Mouse (Mus musculus) heart, adult 2 months (tissue): Measurements from ENCODE around the gene Gm11034. TPM values are rescaled to one million over a fixed set of nuclear protein-coding genes. Genes with fewer than 3 reads are reported as not detected.
A peak's percentile ranks its signal among the peaks of the same experiment; 100 is the strongest.

ENCODE experiments used
- DNase-seq, 2 experiments: peaks; one replicate each; pipeline ENCODE4 v3.0.0; 2021
- H3K27ac ChIP-seq: fragments of 200-600 bp; 2 replicates; pipeline ENCODE4 v1.8.1; 2022
- H3K27me3 ChIP-seq: fragments of 200-500 bp; 2 replicates; pipeline ENCODE4 v1.6.1; 2012; ENCODE audit warnings: mild to moderate bottlenecking, low read length, inconsistent platforms, mixed read lengths; ENCODE audit not compliant: control insufficient read depth, insufficient read depth
- H3K36me3 ChIP-seq: fragments of 200-500 bp; 2 replicates; pipeline ENCODE4 v1.6.1; 2012; ENCODE audit warnings: low read length, inconsistent platforms; ENCODE audit not compliant: control insufficient read depth, insufficient read depth
- H3K4me1 ChIP-seq: fragments of 200-500 bp; 2 replicates; pipeline ENCODE4 v1.6.1; 2011; ENCODE audit warnings: low read length; ENCODE audit not compliant: control insufficient read depth, insufficient read depth
- H3K4me3 ChIP-seq: fragments of 200-600 bp; 2 replicates; pipeline ENCODE4 v1.8.1; 2022
- H3K79me2 ChIP-seq: fragments of 200-500 bp; replicated peaks from 2 replicates; pipeline ENCODE4 v1.6.1; 2012; ENCODE audit warnings: mild to moderate bottlenecking, inconsistent platforms, low read length, moderate library complexity, mixed read lengths; ENCODE audit not compliant: control insufficient read depth, insufficient read depth
- H3K9ac ChIP-seq: fragments of 200-500 bp; 2 replicates; pipeline ENCODE4 v1.6.1; 2012; ENCODE audit warnings: low read depth, mild to moderate bottlenecking, control low read depth, inconsistent platforms, low read length, mixed read lengths
- CTCF ChIP-seq: fragments of 200-600 bp; IDR thresholded peaks from 2 replicates; pipeline ENCODE4 v1.8.1; 2022; ENCODE audit warnings: antibody characterized with exemption, mild to moderate bottlenecking, moderate library complexity
- EP300 ChIP-seq: fragments of 200-500 bp; IDR thresholded peaks from 2 replicates; pipeline ENCODE4 v1.6.1; 2011; ENCODE audit warnings: low read depth, low read length, control low read depth; ENCODE audit not compliant: insufficient read depth
- POLR2A ChIP-seq: fragments of 200-500 bp; IDR thresholded peaks from 2 replicates; pipeline ENCODE4 v1.6.1; 2011; ENCODE audit warnings: mild to moderate bottlenecking, low read depth, low read length, control low read depth; ENCODE audit not compliant: insufficient read depth
- WGBS: fragments of 180-500 bp; shearing (Covaris S2); methylation state at CpG from one replicate; pipeline ENCODE4 v1.1.7; 2018; 5-methylcytosine and 5-hydroxymethylcytosine counted together
- intact Hi-C: fragments of 180-260 bp; cut with DNase I; formaldehyde crosslinking; loops from one replicate; pipeline ENCODE4 v1.15.1; 2025
- polyA plus RNA-seq: library from polyadenylated mRNA; depleted of rRNA; stranded (reverse); fragments of >200 nt; gene quantifications from 2 replicates; pipeline ENCODE4 v1.2.3, GENCODE M21; 2012
- total RNA-seq, 2 experiments: library from RNA; stranded (reverse); gene quantifications; 2 replicates each; pipeline ENCODE4 v1.2.3; 2021

The Gm11034 gene
- total and polyA plus RNA-seq, 3 experiments = not detected

DNA sequence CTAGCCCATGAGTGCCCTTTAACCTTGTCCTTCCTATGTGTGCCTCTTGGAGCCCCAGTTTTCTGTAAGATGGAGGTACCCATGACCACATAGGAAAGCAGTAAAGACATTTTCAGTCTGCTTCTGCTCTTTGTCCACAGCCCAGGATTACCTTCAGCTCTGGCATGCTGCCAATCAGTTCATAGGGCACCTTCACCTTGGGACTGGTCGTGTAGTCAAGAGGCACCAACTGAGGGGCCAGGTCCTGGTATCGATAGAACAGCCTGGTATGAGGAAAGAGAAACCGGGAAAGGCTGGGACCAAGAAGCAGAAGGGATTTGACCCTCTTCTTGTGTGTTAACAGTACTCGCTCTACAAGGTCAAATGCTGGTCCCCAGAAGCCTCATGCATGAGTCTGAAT lies 3.2 kb downstream of the Gm11034 start:
- TF ChIP-seq CTCF = no peak
- no peak for TF ChIP-seq POLR2A
- TF ChIP-seq EP300 = no peak
- H3K27me3 ChIP-seq = no peaks in the 10 kb centered on the region
- H3K4me1 ChIP-seq = no peaks in the 10 kb centered on the region
- no peak for DNase-seq
- intact Hi-C loops = no loop called here
- no peaks in the 10 kb centered on the region for H3K79me2 ChIP-seq
- WGBS = 65% methylated on average over 4 of the region's 4 CpGs
- no peaks in the 10 kb centered on the region for H3K36me3 ChIP-seq
- no peak overlapping the region for H3K27ac ChIP-seq
- H3K9ac ChIP-seq = no peak overlapping the region
- no peak overlapping the region for H3K4me3 ChIP-seq

DNA sequence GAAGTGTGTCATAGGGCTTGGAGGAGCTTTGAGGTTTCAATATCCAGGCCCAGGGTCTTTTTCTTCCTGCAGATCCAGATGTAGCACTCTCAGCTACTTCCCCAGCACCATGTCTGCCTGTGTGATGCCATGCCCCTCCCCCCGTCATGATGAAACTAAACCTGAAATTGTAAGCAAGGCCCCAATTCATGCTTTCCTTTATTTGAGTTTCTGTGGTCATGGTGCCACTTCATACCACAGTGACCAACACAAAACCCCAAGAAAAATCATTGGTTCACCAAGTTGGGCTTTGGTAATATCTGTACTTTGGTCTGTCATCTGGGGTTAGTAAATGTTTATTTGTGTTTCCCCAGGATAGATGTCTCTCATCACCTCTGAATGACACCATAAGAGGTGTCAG lies 4.9 kb downstream of the Gm11034 start:
- Histone ChIP-seq H3K4me1 (no peaks in the 10 kb centered on the region), H3K9ac (no peak overlapping the region), H3K27ac (no peak overlapping the region), H3K36me3 (no peaks in the 10 kb centered on the region), H3K79me2 (no peaks in the 10 kb centered on the region), H3K27me3 (no peaks in the 10 kb centered on the region), H3K4me3 (no peak overlapping the region)
- intact Hi-C loops = no loop called here
- no peak for DNase-seq
- no peak for TF ChIP-seq EP300
- WGBS = 89% methylated on average over 1 of the region's 1 CpGs

DNA sequence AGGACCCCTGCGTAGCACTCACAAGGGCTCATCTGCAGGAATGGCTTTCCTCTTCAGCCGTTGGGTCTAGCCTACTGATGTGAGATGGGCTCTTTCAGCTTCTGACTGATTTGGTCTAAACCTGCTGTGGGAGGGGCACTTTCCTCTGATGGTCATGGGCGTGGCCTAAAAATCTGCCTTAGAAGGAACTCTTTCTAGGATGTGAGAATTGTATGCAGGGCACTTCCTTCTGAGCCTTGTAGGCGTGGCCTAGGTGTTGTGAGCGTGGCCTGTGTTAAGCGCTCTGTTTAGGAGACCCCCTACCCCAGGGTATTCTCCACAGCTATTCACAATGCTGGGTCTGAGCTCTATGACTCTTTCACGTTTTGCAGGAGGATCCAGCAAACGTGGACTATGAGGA lies 15.4 kb downstream of the Gm11034 start:
- Histone ChIP-seq H3K79me2 (no peaks in the 10 kb centered on the region), H3K4me1 (no peaks in the 10 kb centered on the region), H3K27ac (no peak overlapping the region), H3K4me3 (no peak overlapping the region), H3K36me3 (no peaks in the 10 kb centered on the region), H3K27me3 (no peaks in the 10 kb centered on the region), H3K9ac (no peak overlapping the region)
- TF ChIP-seq POLR2A = no peak
- no peak for TF ChIP-seq CTCF
- no peak for TF ChIP-seq EP300
- WGBS = 56% methylated on average over 8 of the region's 8 CpGs
- no peak for DNase-seq
- intact Hi-C loops = no loop called here

DNA sequence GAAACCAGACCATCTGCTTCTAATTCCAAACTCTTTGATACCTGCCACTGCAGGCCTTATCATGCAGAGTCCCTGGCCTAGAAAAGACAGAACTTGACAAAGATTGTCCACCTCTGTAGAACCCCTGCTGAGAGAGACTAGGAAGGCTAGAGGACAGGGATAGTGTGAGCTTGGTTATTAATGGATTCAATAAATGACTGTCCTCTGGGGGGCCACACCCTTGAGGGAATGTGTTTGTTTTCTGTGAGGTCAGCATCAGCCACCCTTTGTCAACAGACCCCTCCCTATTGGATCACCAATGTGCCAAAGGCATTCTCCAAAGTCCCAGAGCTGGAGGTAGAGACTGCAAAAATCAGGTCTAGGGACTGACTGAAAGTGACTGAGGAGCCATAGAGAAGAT lies 21.4 kb downstream of the Gm11034 start:
- intact Hi-C loops = no loop called here
- Histone ChIP-seq H3K9ac (no peak overlapping the region), H3K79me2 (no peaks in the 10 kb centered on the region), H3K27me3 (no peaks in the 10 kb centered on the region), H3K27ac (no peak overlapping the region), H3K4me3 (no peak overlapping the region), H3K4me1 (no peaks in the 10 kb centered on the region), H3K36me3 (no peaks in the 10 kb centered on the region)
- no peak for DNase-seq
- TF ChIP-seq POLR2A (no peak), EP300 (no peak)

DNA sequence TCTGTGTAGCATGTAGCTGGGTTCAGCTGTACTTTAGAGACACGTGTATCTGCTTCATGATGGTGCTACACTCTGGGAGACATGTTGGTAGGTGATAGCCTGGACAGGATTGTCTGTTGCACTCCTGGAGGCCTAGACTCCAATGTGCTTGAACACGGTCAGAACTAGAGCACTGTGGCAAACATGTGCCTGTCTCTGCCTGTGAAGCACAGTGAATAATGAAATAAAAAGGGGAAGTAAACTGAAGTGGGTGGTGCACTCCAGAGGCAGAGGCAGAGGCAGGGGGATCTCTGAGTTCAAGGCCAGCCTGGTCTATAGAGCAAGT lies 23.3 kb downstream of the Gm11034 start:
- no peak for TF ChIP-seq EP300
- DNase-seq = no peak
- H3K79me2 ChIP-seq = no peaks in the 10 kb centered on the region
- no peaks in the 10 kb centered on the region for H3K36me3 ChIP-seq
- no peak overlapping the region for H3K27ac ChIP-seq
- no peaks in the 10 kb centered on the region for H3K27me3 ChIP-seq
- whole genome bisulfite sequencing = 62% methylated on average over 2 of the region's 2 CpGs
- no peak overlapping the region for H3K9ac ChIP-seq
- intact Hi-C loops = no loop called here
- H3K4me3 ChIP-seq = no peak overlapping the region
- no peaks in the 10 kb centered on the region for H3K4me1 ChIP-seq

DNA sequence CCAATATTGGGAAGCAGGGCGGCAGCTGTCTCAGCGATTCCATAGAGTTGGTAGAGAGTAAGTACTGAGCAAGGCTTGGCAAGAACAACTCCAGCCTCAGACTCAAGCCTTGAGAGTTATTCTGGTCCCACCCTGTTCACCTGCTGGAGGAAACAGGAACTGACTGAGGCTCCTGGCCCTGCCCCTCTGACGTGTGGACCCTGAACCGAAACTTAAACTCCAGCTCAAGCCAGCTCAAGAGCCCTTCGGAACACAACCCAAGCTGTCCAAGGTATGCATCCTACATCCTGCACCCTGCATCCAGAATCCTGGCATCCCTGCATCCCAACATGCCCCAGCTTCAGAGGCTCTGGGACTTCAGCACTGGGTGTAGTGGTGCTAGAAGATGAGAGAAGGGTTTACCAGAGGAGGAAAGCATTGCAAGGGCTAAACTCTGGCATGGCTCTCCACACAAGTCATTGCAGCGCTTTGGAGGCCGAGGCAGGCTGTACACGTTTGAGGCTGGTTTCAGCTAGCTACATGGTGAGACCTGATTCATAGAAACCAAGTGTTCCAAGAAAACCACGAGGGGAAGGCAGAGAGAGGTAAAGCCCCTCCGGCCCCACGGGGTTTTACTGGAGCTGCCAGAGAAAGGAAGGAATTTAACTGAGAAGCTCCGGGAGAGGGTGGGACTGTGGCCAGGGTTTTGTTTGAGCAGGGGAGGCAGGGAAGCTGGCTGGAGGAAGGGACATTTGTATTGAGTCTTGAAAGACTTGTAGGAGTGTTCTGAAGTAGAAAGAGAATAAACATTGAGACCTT lies 23.8 kb downstream of the Gm11034 start, which contains the start of gene Hsh2d:
TSS of gene Hsh2d (plus strand) at position 222 of the 798 bp plus-strand sequence.
- H3K36me3 ChIP-seq = no peaks in the 10 kb centered on the region
- H3K9ac ChIP-seq = no peak within 1 kb of the TSS
- H3K27me3 ChIP-seq = no peaks in the 10 kb centered on the region
- H3K4me1 ChIP-seq = no peaks in the 10 kb centered on the region
- H3K4me3 ChIP-seq = no peak within 1 kb of the TSS
- intact Hi-C loops = no loop called here
- TF ChIP-seq CTCF (0 out of 2 replicates have a peak, but pooled peaks have one; percentile 14), EP300 (no peak)
- WGBS = 55% methylated on average over 12 of the region's 12 CpGs
- no peaks in the 10 kb centered on the region for H3K79me2 ChIP-seq
- DNase-seq = peak in 1 of 2 experiments; percentile 51
- H3K27ac ChIP-seq = no peak within 1 kb of the TSS

DNA sequence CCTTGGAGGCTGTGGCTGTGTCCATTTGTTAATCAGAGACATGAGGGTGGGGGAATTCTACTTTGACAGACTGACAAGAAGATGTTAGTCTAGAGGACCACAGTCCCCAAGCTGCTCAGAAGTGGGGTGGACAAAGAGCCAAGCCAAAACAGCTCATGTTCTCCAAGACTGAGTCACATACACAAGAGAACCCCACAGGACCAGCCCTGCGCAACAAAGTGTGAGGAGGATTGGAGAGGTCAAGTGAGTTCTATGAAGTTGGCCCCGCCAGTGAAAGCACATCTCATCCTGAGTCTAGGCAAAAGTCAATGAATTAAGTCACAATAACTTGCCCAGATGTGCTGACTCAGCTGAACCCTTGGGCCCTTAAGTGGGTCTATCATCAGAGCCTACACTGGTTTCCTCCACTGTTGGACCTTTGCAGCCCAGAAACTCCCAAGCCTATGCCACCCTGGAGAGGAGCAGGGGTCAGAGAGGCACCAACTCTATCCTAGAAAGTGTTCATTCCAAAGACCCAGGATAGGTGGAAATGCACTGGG lies 25.6 kb downstream of the Gm11034 start:
- H3K4me3 ChIP-seq = no peak overlapping the region

More for the DNA sequence above, 25.6 kb downstream of the Gm11034 start:
- WGBS = 76% methylated on average over 2 of the region's 2 CpGs
- no peaks in the 10 kb centered on the region for H3K4me1 ChIP-seq
- H3K9ac ChIP-seq = no peak overlapping the region
- no peak overlapping the region for H3K27ac ChIP-seq
- TF ChIP-seq POLR2A (no peak), EP300 (no peak), CTCF (no peak)
- no peak for DNase-seq
- intact Hi-C loops = no loop called here
- no peaks in the 10 kb centered on the region for H3K27me3 ChIP-seq
- H3K79me2 ChIP-seq = no peaks in the 10 kb centered on the region
- H3K36me3 ChIP-seq = no peaks in the 10 kb centered on the region
